Mouse (Mus musculus) urinary bladder, postnatal 36 days (tissue): ENCODE data around the gene Alkbh3.

ENCODE experiments used
- DNase-seq, 2 experiments: peaks; one replicate each; pipeline ENCODE4 v3.0.0; 2022; ENCODE audit warnings: low spot score in 2 of 2, mixed read lengths in 1 of 2

Gene Alkbh3

GRCm38 (mm10) chr2:93992810-93993209 lies 17.8 kb downstream of the Alkbh3 start:
- no peak for DNase-seq

DNA sequence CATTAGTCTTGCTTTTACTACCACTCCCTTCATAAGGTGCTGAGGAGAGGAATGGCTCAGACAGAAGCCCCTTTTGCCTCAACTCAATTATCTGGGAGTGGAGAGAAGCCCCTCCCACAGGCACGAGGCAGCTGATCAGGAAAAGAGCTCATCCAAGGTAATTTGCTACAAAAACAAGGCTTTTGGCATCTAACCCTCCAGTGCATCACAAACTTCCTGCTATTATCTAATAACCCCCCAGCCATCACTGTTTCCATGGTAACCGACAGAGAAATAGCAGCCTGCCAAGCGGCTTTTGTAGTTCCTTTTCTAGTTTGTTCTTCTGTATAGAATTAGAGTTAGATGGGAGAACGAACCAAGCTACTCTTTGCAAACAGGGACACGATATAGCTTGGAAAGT lies 18.3 kb downstream of the Alkbh3 start:
- DNase-seq, result no peak

GRCm38 (mm10) chr2:93991336-93991735 lies 19.3 kb downstream of the Alkbh3 start:
- no peak for DNase-seq

DNA sequence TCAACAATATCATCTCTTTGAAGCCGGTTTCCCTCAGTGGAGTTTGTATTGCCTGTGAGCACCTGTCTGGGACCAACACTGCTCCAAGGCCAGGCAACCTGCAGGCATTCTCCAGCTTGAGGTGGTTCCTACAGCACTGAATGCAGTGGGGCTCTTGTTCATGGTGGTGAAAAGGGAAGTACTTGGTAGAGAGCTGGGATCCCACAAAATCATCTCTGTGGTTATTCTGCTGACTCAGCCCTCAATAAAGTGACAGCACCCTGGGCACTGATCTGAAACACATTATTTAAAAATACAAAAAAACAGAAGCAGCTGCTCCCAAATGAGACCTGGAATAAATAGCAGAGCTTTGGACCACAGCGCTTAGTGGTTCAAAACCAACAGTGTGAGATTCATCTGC lies 22.2 kb downstream of the Alkbh3 start:
- no peak for DNase-seq

- peak; percentile 9 to 13 for DNase-seq
These were observed 28.0 kb downstream of the Alkbh3 start for GRCm38 (mm10) chr2:93982457-93983235.

GRCm38 (mm10) chr2:93979249-93980120 lies 31.1 kb downstream of the Alkbh3 start:
- DNase-seq, result no peak

- DNase-seq, result peak; percentile 23 to 37
These were observed 34.0 kb downstream of the Alkbh3 start for GRCm38 (mm10) chr2:93976436-93977252.

- DNase-seq, result no peak
These were observed 34.8 kb downstream of the Alkbh3 start for GRCm38 (mm10) chr2:93975526-93976435.

DNA sequence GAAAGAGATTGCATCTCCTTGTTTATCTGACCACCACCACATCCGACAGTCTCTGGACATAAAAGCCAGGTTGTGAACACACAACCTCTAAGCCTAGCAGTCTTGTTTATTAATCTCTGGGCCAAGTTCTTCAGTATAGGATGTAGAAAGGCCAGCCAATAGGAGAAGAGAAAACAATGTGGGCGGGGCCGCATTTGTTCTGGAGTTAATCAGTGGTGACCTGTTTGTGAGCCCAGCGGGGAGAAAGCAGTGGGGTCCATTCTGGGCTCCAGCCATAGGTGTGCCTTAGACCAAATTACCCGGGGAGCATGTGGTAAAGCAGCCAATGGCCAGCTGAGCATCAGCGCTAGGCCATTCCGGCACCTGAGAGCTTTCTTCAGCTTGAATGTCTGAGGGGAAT lies 35.6 kb downstream of the Alkbh3 start:
- DNase-seq, result no peak

- no peak for DNase-seq
These were observed 39.0 kb downstream of the Alkbh3 start for GRCm38 (mm10) chr2:93971647-93972046.

- DNase-seq, result no peak
These were observed 46.0 kb downstream of the Alkbh3 start for GRCm38 (mm10) chr2:93964494-93965160.

DNA sequence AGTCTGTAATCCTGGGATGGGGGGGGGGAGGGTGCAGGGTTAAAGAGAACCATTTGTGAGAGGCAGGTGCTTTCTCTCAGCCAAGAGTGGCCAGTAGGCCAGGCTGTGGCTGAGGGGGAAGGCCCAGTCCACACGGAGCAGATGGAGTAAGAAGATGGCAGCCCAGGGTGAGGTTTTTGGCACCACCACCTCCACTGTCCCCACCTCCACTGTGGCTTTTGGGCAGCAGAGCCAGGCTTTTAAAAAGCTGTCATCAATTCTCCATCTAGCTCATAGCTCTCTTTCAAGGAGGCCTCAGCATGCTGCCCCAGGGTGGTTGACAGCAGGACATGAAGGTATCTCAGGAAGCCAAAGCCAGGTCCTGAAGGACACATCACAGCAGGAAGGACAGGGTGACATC lies 46.8 kb downstream of the Alkbh3 start:
- DNase-seq, result no peak

- DNase-seq, result no peak
These were observed 48.9 kb downstream of the Alkbh3 start for GRCm38 (mm10) chr2:93961716-93962115.

GRCm38 (mm10) chr2:93959346-93959745 lies 51.3 kb downstream of the Alkbh3 start:
- DNase-seq, result no peak

GRCm38 (mm10) chr2:93958216-93958615 lies 52.4 kb downstream of the Alkbh3 start:
- DNase-seq, result no peak

DNA sequence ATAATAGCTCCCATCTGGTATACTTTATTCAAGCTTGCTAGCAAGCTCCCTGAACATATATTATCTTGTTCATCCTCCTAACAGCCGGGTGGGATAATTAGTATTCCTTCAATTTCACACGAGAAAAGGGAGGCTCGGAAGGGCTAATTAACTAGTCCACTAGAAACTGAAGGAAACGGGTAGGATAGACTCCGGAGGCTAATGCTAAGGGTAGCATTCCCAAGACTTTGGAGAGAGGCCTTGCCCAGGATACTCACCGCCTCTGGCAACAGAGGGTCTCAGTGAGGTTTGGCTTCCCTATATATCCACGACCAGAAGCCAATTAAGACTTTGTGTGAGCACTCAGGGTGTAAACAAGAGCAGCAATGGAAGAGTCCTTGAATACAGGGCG lies 52.8 kb downstream of the Alkbh3 start:
- DNase-seq, result no peak

- DNase-seq, result peak; percentile 30 to 57
These were observed 53.5 kb downstream of the Alkbh3 start, which contains the start of gene Gm13889 for GRCm38 (mm10) chr2:93956908-93957784. Gm13889 (minus strand) TSS chr2:93957201.

- DNase-seq, result peak; percentile 33 to 36
These were observed 54.2 kb downstream of the Alkbh3 start for GRCm38 (mm10) chr2:93956331-93956801.

DNA sequence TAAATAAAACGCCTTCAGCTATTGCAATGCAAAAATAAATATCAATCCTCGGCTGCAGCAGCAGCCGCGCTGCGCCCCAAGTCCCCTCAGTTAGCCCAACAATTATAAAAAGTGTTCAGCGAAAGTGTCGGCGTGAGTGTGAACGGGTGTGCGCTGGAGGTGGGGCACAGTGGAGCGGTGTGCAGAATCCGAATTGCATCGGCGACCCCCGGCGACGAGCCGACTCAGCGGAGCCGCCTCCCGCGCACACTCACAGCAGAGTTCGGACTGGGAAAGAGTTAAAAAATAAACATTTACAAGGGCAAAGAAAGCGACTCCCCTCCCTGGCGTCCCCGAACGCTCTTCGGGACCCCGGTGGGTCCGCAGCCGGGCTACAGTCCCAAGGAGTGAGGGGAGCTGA lies 54.7 kb downstream of the Alkbh3 start:
- no peak for DNase-seq
